Mouse (Mus musculus) forebrain, embryonic 12.5 days (tissue): ENCODE data around the gene Cdh20. TPM values are rescaled to one million over a fixed set of nuclear protein-coding genes. Genes with fewer than 3 reads are reported as not detected.

Source experiments
- ATAC-seq: fragments of 200-750 bp; cut with Nextera tagmentation; 2 replicates; pipeline ENCODE4 v1.8.0; 2017; ENCODE audit warnings: moderate TSS enrichment; ENCODE audit not compliant: low FRiP score
- H3K27ac ChIP-seq: fragments of 300-500 bp; sonication (generic); 2 replicates; pipeline ENCODE4 v1.5.1; 2016; ENCODE audit warnings: mild to moderate bottlenecking
- H3K27me3 ChIP-seq: fragments of 300-500 bp; sonication (generic); 2 replicates; pipeline ENCODE4 v1.6.1; 2016; ENCODE audit warnings: mild to moderate bottlenecking
- H3K36me3 ChIP-seq: fragments of 300-500 bp; sonication (generic); replicated peaks from 2 replicates; pipeline ENCODE4 v1.6.1; 2016; ENCODE audit warnings: mild to moderate bottlenecking
- H3K4me1 ChIP-seq: fragments of 300-500 bp; sonication (generic); 2 replicates; pipeline ENCODE4 v1.6.1; 2016
- H3K4me2 ChIP-seq: fragments of 300-500 bp; sonication (generic); 2 replicates; pipeline ENCODE4 v1.6.1; 2016; ENCODE audit warnings: mild to moderate bottlenecking, moderate library complexity
- H3K4me3 ChIP-seq: fragments of 300-500 bp; sonication (generic); replicated peaks from 2 replicates; pipeline ENCODE4 v1.5.1; 2016; ENCODE audit warnings: mild to moderate bottlenecking
- H3K9ac ChIP-seq: fragments of 300-500 bp; sonication (generic); 2 replicates; pipeline ENCODE4 v1.6.1; 2016; ENCODE audit warnings: mild to moderate bottlenecking
- H3K9me3 ChIP-seq: fragments of 300-500 bp; sonication (generic); 2 replicates; pipeline ENCODE4 v1.6.1; 2016
- WGBS: fragments of 180-500 bp; shearing (Covaris S2); methylation state at CpG from one replicate; pipeline ENCODE4 v1.1.7; 2016; 5-methylcytosine and 5-hydroxymethylcytosine counted together
- polyA plus RNA-seq: library from polyadenylated mRNA; unstranded; fragments of >200 nt; fragmentation: Nextera tagmentation; extraction: Ambion mirVana; gene quantifications from 2 replicates; pipeline ENCODE4 v1.2.1, GENCODE M21; 2016

The Cdh20 gene
- polyA plus RNA-seq, 1 experiment from 2014 or later = 0.78 TPM

GRCm38 (mm10) chr1:104992441-104992840, 224.1 kb downstream of the Cdh20 start:
- H3K4me1 ChIP-seq = peaks cover 6% of the 10 kb centered on the region
- H3K4me2 ChIP-seq = no peak overlapping the region
- H3K36me3 ChIP-seq = no peaks in the 10 kb centered on the region
- no peak overlapping the region for H3K9ac ChIP-seq
- H3K27ac ChIP-seq = no peak overlapping the region
- H3K9me3 ChIP-seq = no peaks in the 10 kb centered on the region
- no peak overlapping the region for H3K4me3 ChIP-seq
- ATAC-seq = no peak
- H3K27me3 ChIP-seq = no peaks in the 10 kb centered on the region

- peak overlapping the region; percentile 41 for H3K4me3 ChIP-seq
- H3K9me3 ChIP-seq = no peaks in the 10 kb centered on the region
- H3K4me1 ChIP-seq = peaks cover 6% of the 10 kb centered on the region
- peak; percentile 80 for ATAC-seq
- no peak overlapping the region for H3K27ac ChIP-seq
- peak overlapping the region; percentile 54 for H3K9ac ChIP-seq
- H3K27me3 ChIP-seq = no peaks in the 10 kb centered on the region
- H3K36me3 ChIP-seq = no peaks in the 10 kb centered on the region
- 23% methylated on average over 51 of the region's 51 CpGs for WGBS
- peak overlapping the region; percentile 68 for H3K4me2 ChIP-seq
Observed at GRCm38 (mm10) chr1:104993905-104994611, 225.7 kb downstream of the Cdh20 start.

- WGBS = 63% methylated on average over 3 of the region's 3 CpGs
- ATAC-seq = no peak
- Histone ChIP-seq H3K4me1 (peaks cover 6% of the 10 kb centered on the region), H3K9ac (no peak overlapping the region), H3K27me3 (no peaks in the 10 kb centered on the region), H3K36me3 (no peaks in the 10 kb centered on the region), H3K4me2 (no peak overlapping the region), H3K4me3 (no peak overlapping the region), H3K27ac (no peak overlapping the region), H3K9me3 (no peaks in the 10 kb centered on the region)
Observed at GRCm38 (mm10) chr1:104994612-104994986, 226.3 kb downstream of the Cdh20 start.

GRCm38 (mm10) chr1:104997814-104998213, 229.5 kb downstream of the Cdh20 start:
- no peak for ATAC-seq
- Histone ChIP-seq H3K4me1 (peaks cover 6% of the 10 kb centered on the region), H3K4me2 (no peak overlapping the region), H3K27ac (no peak overlapping the region), H3K9me3 (no peaks in the 10 kb centered on the region), H3K36me3 (no peaks in the 10 kb centered on the region), H3K9ac (no peak overlapping the region), H3K27me3 (no peaks in the 10 kb centered on the region), H3K4me3 (no peak overlapping the region)
- 66% methylated on average over 2 of the region's 2 CpGs for WGBS

GRCm38 (mm10) chr1:105002179-105002578, 233.8 kb downstream of the Cdh20 start:
- no peak for ATAC-seq
- no peak overlapping the region for H3K27ac ChIP-seq
- 63% methylated on average over 1 of the region's 1 CpGs for WGBS
- no peaks in the 10 kb centered on the region for H3K27me3 ChIP-seq
- H3K4me2 ChIP-seq = no peak overlapping the region
- H3K9me3 ChIP-seq = no peaks in the 10 kb centered on the region
- no peaks in the 10 kb centered on the region for H3K36me3 ChIP-seq
- no peaks in the 10 kb centered on the region for H3K4me1 ChIP-seq
- no peak overlapping the region for H3K9ac ChIP-seq
- H3K4me3 ChIP-seq = no peak overlapping the region

- Histone ChIP-seq H3K27ac (no peak overlapping the region), H3K9me3 (no peaks in the 10 kb centered on the region), H3K4me2 (no peak overlapping the region), H3K4me1 (no peaks in the 10 kb centered on the region), H3K36me3 (no peaks in the 10 kb centered on the region), H3K9ac (no peak overlapping the region), H3K27me3 (no peaks in the 10 kb centered on the region), H3K4me3 (no peak overlapping the region)
- ATAC-seq = no peak
- WGBS = 76% methylated on average over 1 of the region's 1 CpGs
Observed at GRCm38 (mm10) chr1:105003786-105004185, 235.5 kb downstream of the Cdh20 start.

- Histone ChIP-seq H3K27me3 (no peaks in the 10 kb centered on the region), H3K9me3 (no peaks in the 10 kb centered on the region), H3K4me3 (no peak overlapping the region), H3K9ac (no peak overlapping the region), H3K4me1 (peaks cover 8% of the 10 kb centered on the region), H3K36me3 (no peaks in the 10 kb centered on the region), H3K4me2 (no peak overlapping the region), H3K27ac (no peak overlapping the region)
- WGBS = 8% methylated on average over 2 of the region's 2 CpGs
- no peak for ATAC-seq
Observed at GRCm38 (mm10) chr1:105012616-105013015, 244.3 kb downstream of the Cdh20 start.

- Histone ChIP-seq H3K27me3 (no peaks in the 10 kb centered on the region), H3K4me2 (no peak overlapping the region), H3K4me1 (peaks cover 8% of the 10 kb centered on the region), H3K36me3 (no peaks in the 10 kb centered on the region), H3K4me3 (no peak overlapping the region), H3K9me3 (no peaks in the 10 kb centered on the region), H3K9ac (no peak overlapping the region), H3K27ac (no peak overlapping the region)
- ATAC-seq = no peak
- WGBS = no CpG with 5 or more reads among the region's 1 CpGs
Observed at GRCm38 (mm10) chr1:105013291-105013690, 245.0 kb downstream of the Cdh20 start.

- Histone ChIP-seq H3K36me3 (no peaks in the 10 kb centered on the region), H3K27me3 (no peaks in the 10 kb centered on the region), H3K9ac (no peak overlapping the region), H3K4me1 (no peaks in the 10 kb centered on the region), H3K4me2 (no peak overlapping the region), H3K27ac (no peak overlapping the region), H3K4me3 (no peak overlapping the region), H3K9me3 (no peaks in the 10 kb centered on the region)
- WGBS = 91% methylated on average over 3 of the region's 3 CpGs
- ATAC-seq = no peak
Observed at GRCm38 (mm10) chr1:105041668-105042067, 273.3 kb downstream of the Cdh20 start.
